5 mouse cellular contexts compared by ENCODE assay signal in the genomic region with DNA sequence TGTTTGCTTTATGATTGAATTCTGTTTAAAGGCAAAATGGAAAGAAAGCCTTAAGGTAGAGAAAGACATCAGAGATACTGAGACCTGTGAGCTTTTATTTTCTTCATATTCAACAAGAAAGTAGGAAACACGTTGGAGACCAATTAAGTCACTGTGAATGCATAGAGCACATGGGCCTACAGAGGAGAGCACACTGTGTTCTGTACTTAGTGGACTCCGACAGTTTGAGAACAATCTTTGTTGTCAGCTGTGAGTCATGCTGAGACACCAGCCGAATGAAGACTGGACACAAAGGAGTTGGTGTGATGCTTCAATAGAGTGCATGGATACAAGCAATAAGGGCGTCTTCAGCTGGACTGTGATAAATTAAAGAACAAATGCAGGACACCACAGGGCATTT.
DNase-seq lines count a peak whose midpoint lies in the region; ATAC-seq lines count a peak whose summit lies in the region.
"Not testable (repeated sequence)": the region's sequence is repeated elsewhere in the genome, so short reads cannot be mapped to it uniquely, and the experiment has no call there.

No protein-coding gene starts in this region.

- H3K9ac ChIP-seq in forebrain, embryonic 13.5 days; forebrain, embryonic 14.5 days (ENCODE audit: low read length); hindbrain, embryonic 11.5 days (ENCODE audit: low read depth, low read length); midbrain, embryonic 12.5 days (replicated peaks); midbrain, embryonic 13.5 days (replicated peaks): not testable (repeated sequence)

- not testable (repeated sequence) for DNase-seq in forebrain, embryonic 14.5 days (ENCODE audit: low spot score); hindbrain, embryonic 11.5 days (ENCODE audit: low spot score)

- not testable (repeated sequence) for H3K4me2 ChIP-seq in forebrain, embryonic 13.5 days; forebrain, embryonic 14.5 days (ENCODE audit: low read length); hindbrain, embryonic 11.5 days (replicated peaks; ENCODE audit: low read depth, low read length); midbrain, embryonic 12.5 days (replicated peaks); midbrain, embryonic 13.5 days (replicated peaks)

- H3K27me3 ChIP-seq in forebrain, embryonic 13.5 days; forebrain, embryonic 14.5 days (replicated peaks; ENCODE audit: control insufficient read depth, insufficient read depth, low read length); hindbrain, embryonic 11.5 days (ENCODE audit: control insufficient read depth, insufficient read depth, low read length); midbrain, embryonic 12.5 days; midbrain, embryonic 13.5 days: not testable (repeated sequence)

- not testable (repeated sequence) for H3K9me3 ChIP-seq in forebrain, embryonic 13.5 days (replicated peaks); forebrain, embryonic 14.5 days (replicated peaks; ENCODE audit: control insufficient read depth, low read length); hindbrain, embryonic 11.5 days (ENCODE audit: control insufficient read depth, low read length); midbrain, embryonic 12.5 days; midbrain, embryonic 13.5 days

- H3K27ac ChIP-seq in forebrain, embryonic 13.5 days; forebrain, embryonic 14.5 days (ENCODE audit: low read depth, low read length); hindbrain, embryonic 11.5 days (ENCODE audit: low read depth, low read length); midbrain, embryonic 12.5 days (replicated peaks); midbrain, embryonic 13.5 days: not testable (repeated sequence)

- WGBS in forebrain, embryonic 13.5 days = no CpG with 5 or more reads among the region's 4 CpGs
- WGBS in forebrain, embryonic 14.5 days = no CpG with 5 or more reads among the region's 4 CpGs
- no CpG with 5 or more reads among the region's 4 CpGs for WGBS in hindbrain, embryonic 11.5 days
- WGBS in midbrain, embryonic 12.5 days = no CpG with 5 or more reads among the region's 4 CpGs
- WGBS in midbrain, embryonic 13.5 days = no CpG with 5 or more reads among the region's 4 CpGs

- not testable (repeated sequence) for H3K4me3 ChIP-seq in forebrain, embryonic 13.5 days; forebrain, embryonic 14.5 days (ENCODE audit: low read depth, low read length); hindbrain, embryonic 11.5 days (ENCODE audit: low read depth, low read length); midbrain, embryonic 12.5 days; midbrain, embryonic 13.5 days (replicated peaks)

- H3K36me3 ChIP-seq in forebrain, embryonic 13.5 days (ENCODE audit: poor library complexity, severe bottlenecking); forebrain, embryonic 14.5 days (ENCODE audit: control insufficient read depth, insufficient read depth, low read length); hindbrain, embryonic 11.5 days (ENCODE audit: control insufficient read depth, insufficient read depth, low read length); midbrain, embryonic 12.5 days; midbrain, embryonic 13.5 days: not testable (repeated sequence)

- ATAC-seq in forebrain, embryonic 13.5 days = peak; percentile 30; the same call in 1 of the 2 replicates
- peak; percentile 55; the same call in 1 of the 2 replicates for ATAC-seq in forebrain, embryonic 14.5 days
- peak; percentile 25; the same call in 1 of the 2 replicates for ATAC-seq in hindbrain, embryonic 11.5 days (ENCODE audit: low FRiP score)
- ATAC-seq in midbrain, embryonic 12.5 days (ENCODE audit: low FRiP score, low read depth) = 0 out of 2 replicates have a peak, but pooled peaks have one; percentile 52
- ATAC-seq in midbrain, embryonic 13.5 days = 0 out of 2 replicates have a peak, but pooled peaks have one; percentile 20

- not testable (repeated sequence) for H3K4me1 ChIP-seq in forebrain, embryonic 13.5 days; forebrain, embryonic 14.5 days (ENCODE audit: control insufficient read depth, insufficient read depth, low read length); hindbrain, embryonic 11.5 days (replicated peaks; ENCODE audit: control insufficient read depth, insufficient read depth, low read length); midbrain, embryonic 12.5 days; midbrain, embryonic 13.5 days (replicated peaks)
